Mouse (Mus musculus) G1E (cell line): ENCODE measurements around the gene Pbld1.

Experiments used
- CTCF ChIP-seq: IDR thresholded peaks from 2 replicates; pipeline ENCODE4 v1.5.1; 2012; ENCODE audit warnings: low read depth, low read length, inconsistent platforms, mixed read lengths
- GATA1 ChIP-seq: IDR thresholded peaks from 2 replicates; pipeline ENCODE4 v1.6.1; 2012; ENCODE audit warnings: borderline replicate concordance, low read length, inconsistent platforms, mixed read lengths
- GATA2 ChIP-seq: IDR thresholded peaks from 2 replicates; pipeline ENCODE4 v1.6.1; 2012; ENCODE audit warnings: low read depth, low read length, inconsistent platforms, borderline replicate concordance
- POLR2AphosphoS5 ChIP-seq: IDR thresholded peaks from 2 replicates; pipeline ENCODE4 v1.6.1; 2012; ENCODE audit warnings: low read depth, low read length, inconsistent platforms; ENCODE audit not compliant: insufficient replicate concordance
- TAL1 ChIP-seq: conservative IDR thresholded peaks from 2 replicates; pipeline ENCODE4 v1.6.1; 2012; ENCODE audit warnings: low read depth, low read length, inconsistent platforms, mixed read lengths

- TF ChIP-seq CTCF = no peak
- TF ChIP-seq TAL1 = no peak
- no peak for TF ChIP-seq POLR2AphosphoS5
- TF ChIP-seq GATA1 = no peak
- TF ChIP-seq GATA2 = no peak
Measured at GRCm38 (mm10) chr10:63062696-63063095, 2.7 kb downstream of the Pbld1 start.
